23 mouse cellular contexts compared by ENCODE assay signal in genomic region chr6:30666043-30666442, GRCm38 (mm10). TPM values are rescaled to one million over a fixed set of nuclear protein-coding genes. Genes with fewer than 3 reads are reported as not detected.
A peak's percentile ranks its signal among the peaks of the same experiment; 100 is the strongest.
DNase-seq lines count a peak whose midpoint lies in the region; ATAC-seq lines count a peak whose summit lies in the region.
"Had no signal": no experiment of that assay in that cellular context is flagged by ENCODE, and none has a peak within 500 bp of the region (broad histone marks: within the 10 kb centered on the region; RNA-seq: fewer than 3 reads in every experiment).

No protein-coding gene starts in this region.

- H3K9me3 ChIP-seq in kidney, embryonic 14.5 days (ENCODE audit: control insufficient read depth, low read length): no peaks in the 10 kb centered on the region
- no peaks in the 10 kb centered on the region for H3K9me3 ChIP-seq in midbrain, embryonic 10.5 days (replicated peaks)
- H3K9me3 ChIP-seq in midbrain, embryonic 14.5 days (ENCODE audit: control insufficient read depth, low read length): no peaks in the 10 kb centered on the region
- H3K9me3 ChIP-seq: G1E; megakaryocyte, embryonic 14.5 days had no signal

- H3K36me3 ChIP-seq in kidney, embryonic 14.5 days (ENCODE audit: control insufficient read depth, insufficient read depth, low read length): no peaks in the 10 kb centered on the region
- H3K36me3 ChIP-seq in midbrain, embryonic 10.5 days: 0 out of 2 replicates have a peak, but pooled peaks cover 5% of the 10 kb centered on the region
- no peaks in the 10 kb centered on the region for H3K36me3 ChIP-seq in midbrain, embryonic 14.5 days (ENCODE audit: control insufficient read depth, insufficient read depth, low read length)

- H3K4me2 ChIP-seq in kidney, embryonic 14.5 days (replicated peaks; ENCODE audit: low read depth, low read length): no peak overlapping the region
- no peak overlapping the region for H3K4me2 ChIP-seq in midbrain, embryonic 14.5 days (ENCODE audit: low read length)

- H3K27ac ChIP-seq in kidney, embryonic 14.5 days (ENCODE audit: low read depth, low read length): peak overlapping the region; percentile 57; the same call in 1 of the 2 replicates
- H3K27ac ChIP-seq in midbrain, embryonic 10.5 days (replicated peaks): peak overlapping the region; percentile 77
- no peak overlapping the region for H3K27ac ChIP-seq in midbrain, embryonic 14.5 days (replicated peaks; ENCODE audit: low read depth, low read length)
- H3K27ac ChIP-seq: gastrocnemius, adult 2 months had no signal

- peak; percentile 66 for DNase-seq in embryo, embryonic 10 days (ENCODE audit: low spot score)
- DNase-seq in embryo, embryonic 11 days: no peak
- DNase-seq in kidney, postnatal 10 days: no peak
- DNase-seq in midbrain, embryonic 10.5 days (ENCODE audit: low spot score): no peak
- DNase-seq in midbrain, embryonic 14.5 days: no peak
- no peak for DNase-seq in urinary bladder, adult 18-20 months (ENCODE audit: low spot score in 2 of 2)
- DNase-seq in frontal cortex, postnatal 14 days (ENCODE audit: low spot score in 2 of 2): no peak
- DNase-seq: cerebellum, adult 9-10 months; gastrocnemius, adult 2 months; heart, postnatal 14 days; kidney, postnatal 14 days; liver, postnatal 0 days; right cerebral cortex, adult 18-20 months had no signal

- WGBS in kidney, embryonic 14.5 days: 42% methylated on average over 6 of the region's 6 CpGs
- 29% methylated on average over 6 of the region's 6 CpGs for WGBS in midbrain, embryonic 10.5 days
- WGBS in midbrain, embryonic 14.5 days: 25% methylated on average over 6 of the region's 6 CpGs

- no peak for ATAC-seq in kidney, embryonic 14.5 days (ENCODE audit: low FRiP score, low TSS enrichment)
- no peak for ATAC-seq in midbrain, embryonic 14.5 days (ENCODE audit: low FRiP score, low TSS enrichment)
- ATAC-seq: CD4-positive, CD25-positive, alpha-beta regulatory T cell, adult 4 months; forebrain, embryonic 16.5 days; liver, postnatal 0 days had no signal

- H3K4me1 ChIP-seq in kidney, embryonic 14.5 days (ENCODE audit: control insufficient read depth, insufficient read depth, low read length): peaks cover 16% of the 10 kb centered on the region; the same call in 1 of the 2 replicates
- H3K4me1 ChIP-seq in midbrain, embryonic 10.5 days: peaks cover 65% of the 10 kb centered on the region
- H3K4me1 ChIP-seq in midbrain, embryonic 14.5 days (ENCODE audit: control insufficient read depth, insufficient read depth, low read length): peaks cover 16% of the 10 kb centered on the region

- H3K4me3 ChIP-seq in kidney, embryonic 14.5 days (ENCODE audit: low read length): no peak overlapping the region
- no peak overlapping the region for H3K4me3 ChIP-seq in midbrain, embryonic 10.5 days
- H3K4me3 ChIP-seq in midbrain, embryonic 14.5 days (replicated peaks; ENCODE audit: low read depth, low read length): no peak overlapping the region
- H3K4me3 ChIP-seq: erythroblast, embryonic 14.5 days; gastrocnemius, adult 2 months; megakaryocyte, embryonic 14.5 days had no signal

- H3K27me3 ChIP-seq in kidney, embryonic 14.5 days (ENCODE audit: control insufficient read depth, insufficient read depth, low read length): no peaks in the 10 kb centered on the region
- peaks cover 17% of the 10 kb centered on the region for H3K27me3 ChIP-seq in midbrain, embryonic 10.5 days (ENCODE audit: low read depth, poor library complexity, severe bottlenecking)
- H3K27me3 ChIP-seq in midbrain, embryonic 14.5 days (ENCODE audit: control insufficient read depth, insufficient read depth, low read length): no peaks in the 10 kb centered on the region
- H3K27me3 ChIP-seq: megakaryocyte, embryonic 14.5 days had no signal

- H3K9ac ChIP-seq in kidney, embryonic 14.5 days (ENCODE audit: low read depth, low read length): no peak overlapping the region
- no peak overlapping the region for H3K9ac ChIP-seq in midbrain, embryonic 14.5 days (replicated peaks; ENCODE audit: low read length)
- H3K9ac ChIP-seq: liver, postnatal 0 days had no signal

RNA-seq across cellular contexts. Expression of gene Cpa1, which starts 27.0 kb away (rescaled TPM):
- 1.8 and 2.0 TPM in 2 replicates for polyA plus RNA-seq in kidney, embryonic 14.5 days (2014; fragmentation: Nextera tagmentation; extraction: Ambion mirVana)
- polyA plus RNA-seq in midbrain, embryonic 10.5 days (2016; fragmentation: Nextera tagmentation; extraction: Ambion mirVana): 0.19 TPM in 1 of 2 replicates, not detected in the other
- 0.50 and 0.61 TPM in 2 replicates for polyA plus RNA-seq in midbrain, embryonic 14.5 days (2014; fragmentation: Nextera tagmentation; extraction: Ambion mirVana)
- polyA plus RNA-seq: CD4-positive, CD25-positive, alpha-beta regulatory T cell, adult 4 months; cortical plate, adult 2 months; erythroblast, embryonic 14.5 days; G1E had no signal

RNA-seq across cellular contexts. Expression of gene Cep41, which starts 27.5 kb away (rescaled TPM):
- 31.2 and 31.8 TPM in 2 replicates for polyA plus RNA-seq in kidney, embryonic 14.5 days (2014; fragmentation: Nextera tagmentation; extraction: Ambion mirVana)
- polyA plus RNA-seq in midbrain, embryonic 10.5 days (2016; fragmentation: Nextera tagmentation; extraction: Ambion mirVana): 19.8 and 24.0 TPM in 2 replicates
- 13.3 and 14.2 TPM in 2 replicates for polyA plus RNA-seq in midbrain, embryonic 14.5 days (2014; fragmentation: Nextera tagmentation; extraction: Ambion mirVana)

RNA-seq across cellular contexts. Expression of gene Cpa5, which starts 55.2 kb away (rescaled TPM):
- 0.57 and 1.0 TPM in 2 replicates for polyA plus RNA-seq in kidney, embryonic 14.5 days (2014; fragmentation: Nextera tagmentation; extraction: Ambion mirVana)
- 0.30 and 0.74 TPM in 2 replicates for polyA plus RNA-seq in midbrain, embryonic 10.5 days (2016; fragmentation: Nextera tagmentation; extraction: Ambion mirVana)
- 0.18 TPM in 1 of 2 replicates, not detected in the other for polyA plus RNA-seq in midbrain, embryonic 14.5 days (2014; fragmentation: Nextera tagmentation; extraction: Ambion mirVana)
- polyA plus RNA-seq: CD4-positive, CD25-positive, alpha-beta regulatory T cell, adult 4 months; erythroblast, embryonic 14.5 days; forebrain, embryonic 16.5 days; G1E; liver, postnatal 0 days; midbrain, postnatal 0 days; small intestine, adult 2 months; thymus, postnatal 0 days had no signal

RNA-seq across cellular contexts. Expression of gene Mest, which starts 57.3 kb away (rescaled TPM):
- polyA plus RNA-seq in kidney, embryonic 14.5 days (2014; fragmentation: Nextera tagmentation; extraction: Ambion mirVana): 2,297 and 2,617 TPM in 2 replicates
- 1,366 and 1,939 TPM in 2 replicates for polyA plus RNA-seq in midbrain, embryonic 10.5 days (2016; fragmentation: Nextera tagmentation; extraction: Ambion mirVana)
- 297 and 402 TPM in 2 replicates for polyA plus RNA-seq in midbrain, embryonic 14.5 days (2014; fragmentation: Nextera tagmentation; extraction: Ambion mirVana)
